In genomic region chr12:65036190-65036870, GRCm38 (mm10) we compare ENCODE assay signal across 8 mouse cellular contexts. TPM values are rescaled to one million over a fixed set of nuclear protein-coding genes. Genes with fewer than 3 reads are reported as not detected.
DNase-seq lines count a peak whose midpoint lies in the region; ATAC-seq and TF ChIP-seq lines count a peak whose summit lies in the region.

Prpf39 (plus strand) TSS chr12:65036333.

- H3K36me3 ChIP-seq in G1E (replicated peaks): peaks cover 19% of the 10 kb centered on the region
- no peaks in the 10 kb centered on the region; the same call in 1 of the 2 replicates for H3K36me3 ChIP-seq in forebrain, postnatal 0 days (ENCODE audit: insufficient read depth)
- no peaks in the 10 kb centered on the region for H3K36me3 ChIP-seq in lung, embryonic 15.5 days

- TF ChIP-seq CTCF in G1E (IDR thresholded peaks at IDR 0.05; ENCODE audit: low read depth, low read length): no peak
- 0 out of 2 replicates have a peak, but pooled peaks have one; percentile 1 for TF ChIP-seq CTCF in forebrain, postnatal 0 days (IDR thresholded peaks at IDR 0.05; ENCODE audit: low read depth)

- no peaks in the 10 kb centered on the region for H3K27me3 ChIP-seq in G1E (ENCODE audit: insufficient read depth, low read length)
- H3K27me3 ChIP-seq in forebrain, postnatal 0 days (ENCODE audit: insufficient read depth, low read length): no peaks in the 10 kb centered on the region
- no peaks in the 10 kb centered on the region for H3K27me3 ChIP-seq in lung, embryonic 15.5 days

- WGBS in forebrain, postnatal 0 days: under 1% methylated on average over 65 of the region's 65 CpGs
- WGBS in lung, embryonic 15.5 days: under 1% methylated on average over 64 of the region's 65 CpGs

- H3K4me3 ChIP-seq in G1E (ENCODE audit: low read depth, low read length): peak within 1 kb of the TSS; percentile 100
- H3K4me3 ChIP-seq in forebrain, postnatal 0 days (ENCODE audit: low read depth, low read length): peak within 1 kb of the TSS; percentile 99
- H3K4me3 ChIP-seq in lung, embryonic 15.5 days: peak within 1 kb of the TSS; percentile 95

- peaks cover 26% of the 10 kb centered on the region for H3K4me1 ChIP-seq in G1E (ENCODE audit: insufficient read depth, low read depth, low read length)
- 0 out of 2 replicates have a peak, but pooled peaks cover 14% of the 10 kb centered on the region for H3K4me1 ChIP-seq in forebrain, postnatal 0 days (ENCODE audit: insufficient read depth)
- H3K4me1 ChIP-seq in lung, embryonic 15.5 days: peaks cover 22% of the 10 kb centered on the region

- peak within 1 kb of the TSS; percentile 81 for H3K9ac ChIP-seq in forebrain, postnatal 0 days
- H3K9ac ChIP-seq in lung, embryonic 15.5 days: peak within 1 kb of the TSS; percentile 97

- peak; percentile 89 for DNase-seq in G1E (ENCODE audit: low spot score)
- peak; percentile 90 to 97 for DNase-seq in cerebellum, adult 18-20 months
- DNase-seq in forebrain, postnatal 0 days: peak; percentile 95
- DNase-seq in heart, postnatal 4 days: peak; percentile 93
- peak; percentile 71 to 90 for DNase-seq in layer of hippocampus, adult 8-10 months (ENCODE audit: low spot score in 2 of 2)
- DNase-seq in ovary, adult 18-20 months (ENCODE audit: low spot score): peak; percentile 82
- DNase-seq in thymus, postnatal 0 days (ENCODE audit: low spot score): peak; percentile 94

- ATAC-seq in G1E (ENCODE audit: extremely low read depth, insufficient number of reproducible peaks, low FRiP score, poor library complexity, severe bottlenecking): peak; percentile 69
- ATAC-seq in forebrain, postnatal 0 days: peak; percentile 96
- peak; percentile 98 for ATAC-seq in lung, embryonic 15.5 days (ENCODE audit: borderline replicate concordance, extremely low read depth, low FRiP score, low TSS enrichment)

- H3K27ac ChIP-seq in forebrain, postnatal 0 days (ENCODE audit: low read depth, low read length): peak within 1 kb of the TSS; percentile 78
- peak within 1 kb of the TSS; percentile 76 for H3K27ac ChIP-seq in lung, embryonic 15.5 days

- H3K9me3 ChIP-seq in G1E (replicated peaks): peaks cover 4% of the 10 kb centered on the region; the same call in 1 of the 2 replicates
- H3K9me3 ChIP-seq in forebrain, postnatal 0 days (ENCODE audit: low read length): no peaks in the 10 kb centered on the region
- no peaks in the 10 kb centered on the region for H3K9me3 ChIP-seq in lung, embryonic 15.5 days

- peak within 1 kb of the TSS; percentile 57 for H3K4me2 ChIP-seq in forebrain, postnatal 0 days (ENCODE audit: low read depth)
- peak within 1 kb of the TSS; percentile 60 for H3K4me2 ChIP-seq in lung, embryonic 15.5 days

RNA-seq across cellular contexts. Expression of gene Prpf39, which starts in this region (rescaled TPM):
- 169 and 192 TPM in 2 replicates for total RNA-seq in G1E (2014; fragmentation: Nextera tagmentation)
- total RNA-seq in G1E (2017): 100 and 122 TPM in 2 replicates
- 19.7 and 20.7 TPM in 2 replicates for polyA plus RNA-seq in G1E (2012)
- total RNA-seq in forebrain, postnatal 0 days (2014; rRNA removed): 37.5 and 49.5 TPM in 2 replicates
- polyA plus RNA-seq in forebrain, postnatal 0 days (2015; fragmentation: Nextera tagmentation; extraction: Ambion mirVana): 21.6 and 28.6 TPM in 2 replicates
- 10 to 100 TPM; 24.4 to 26.3 TPM for total RNA-seq in heart, postnatal 4 days (2021)
- total RNA-seq in layer of hippocampus, adult 8-10 months (2022): 10 to 100 TPM; 39.2 to 56.3 (median 48.3) TPM
- 52.6 and 53.6 TPM in 2 replicates for polyA plus RNA-seq in lung, embryonic 15.5 days (2015; fragmentation: Nextera tagmentation; extraction: Ambion mirVana)
- polyA plus RNA-seq in thymus, postnatal 0 days (2015; fragmentation: Nextera tagmentation; extraction: Ambion mirVana): 45.2 and 49.2 TPM in 2 replicates

Comparison
In these comparisons a context has a peak if more than half of its experiments do, and no peak if none do; other contexts are left out.
1. Peak in every context shown above with its lines: DNase-seq, ATAC-seq, H3K4me3 ChIP-seq and H3K27ac ChIP-seq.